Mouse (Mus musculus): Measurements from ENCODE around the gene Gm10197. TPM values are rescaled to one million over a fixed set of nuclear protein-coding genes. Genes with fewer than 3 reads are reported as not detected.

Gene Gm10197
- not detected in 2 replicates for polyA plus RNA-seq (2012; rRNA removed)

DNA sequence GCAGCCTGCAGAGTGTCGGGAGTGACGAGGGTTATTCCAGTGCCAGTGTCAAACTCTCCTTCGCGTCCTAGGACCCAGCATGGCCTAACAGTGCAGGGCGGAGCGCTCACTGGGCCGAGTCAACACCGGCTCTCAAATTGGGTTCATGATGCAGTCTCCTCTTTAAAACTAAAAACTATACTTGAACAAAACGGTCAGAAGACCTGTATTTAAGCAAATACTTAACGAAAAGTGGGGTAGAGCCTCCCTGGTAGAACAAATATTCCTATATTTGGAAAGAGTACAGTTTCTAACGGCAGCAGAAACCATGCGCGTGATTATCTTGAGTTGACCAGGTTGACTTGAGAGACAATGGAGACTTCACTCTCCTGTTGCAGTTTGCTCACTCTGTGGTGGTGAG, at the start of gene Gm10197:
Gm10197 (minus strand) TSS at position 101 of the 400 bp plus-strand sequence.

GRCm38 (mm10) chr19:53390495-53391007, 19.0 kb upstream of the Gm10197 start, which contains the start of gene Smndc1:
Gene Smndc1, minus strand, starts transcription at chr19:53390578.

Other genes starting within 250 kb of the Gm10197 start
- 31.3 and 33.4 TPM in 2 replicates for gene Add3, start 231.3 kb downstream of the Gm10197 start, polyA plus RNA-seq (2012; rRNA removed)
- 35.8 and 36.2 TPM in 2 replicates for gene Mxi1, start 61.2 kb downstream of the Gm10197 start, polyA plus RNA-seq (2012; rRNA removed)
- 23.1 and 23.4 TPM in 2 replicates for gene Smndc1, start 18.8 kb upstream of the Gm10197 start, polyA plus RNA-seq (2012; rRNA removed)
- gene Dusp5, start 157.3 kb upstream of the Gm10197 start, polyA plus RNA-seq (2012; rRNA removed): 3.8 and 4.3 TPM in 2 replicates
- gene Nutf2-ps1, start 217.3 kb upstream of the Gm10197 start, polyA plus RNA-seq (2012; rRNA removed): 30.1 and 31.3 TPM in 2 replicates
- 34.1 and 35.6 TPM in 2 replicates for gene Smc3, start 228.6 kb upstream of the Gm10197 start, polyA plus RNA-seq (2012; rRNA removed)